Mouse (Mus musculus) E14TG2a.4 (cell line): ENCODE measurements around the gene Ccpg1os.

Source experiments
- H3K27me3 ChIP-seq: 2 replicates; pipeline ENCODE4 v1.6.1; 2014; ENCODE audit warnings: low read length, control low read depth; ENCODE audit not compliant: insufficient read depth
- H3K36me3 ChIP-seq: 2 replicates; pipeline ENCODE4 v1.6.1; 2014; ENCODE audit warnings: low read length, control low read depth; ENCODE audit not compliant: insufficient read depth
- H3K4me1 ChIP-seq: replicated peaks from 2 replicates; pipeline ENCODE4 v1.6.1; 2014; ENCODE audit warnings: low read depth, low read length, control low read depth
- H3K4me3 ChIP-seq: replicated peaks from 2 replicates; pipeline ENCODE4 v1.5.1; 2014; ENCODE audit warnings: mild to moderate bottlenecking, low read length
- H3K9me3 ChIP-seq: 2 replicates; pipeline ENCODE4 v1.6.1; 2014; ENCODE audit warnings: low read length, control low read depth
- CTCF ChIP-seq: conservative IDR thresholded peaks from 2 replicates; pipeline ENCODE4 v1.5.1; 2014; ENCODE audit warnings: low read length
- NANOG ChIP-seq: IDR thresholded peaks from 2 replicates; pipeline ENCODE4 v1.6.1; 2014; ENCODE audit warnings: borderline replicate concordance, low read length, mixed read lengths
- POU5F1 ChIP-seq: IDR thresholded peaks from 2 replicates; pipeline ENCODE4 v1.6.1; 2014; ENCODE audit warnings: low read length, borderline replicate concordance

The Ccpg1os gene

DNA sequence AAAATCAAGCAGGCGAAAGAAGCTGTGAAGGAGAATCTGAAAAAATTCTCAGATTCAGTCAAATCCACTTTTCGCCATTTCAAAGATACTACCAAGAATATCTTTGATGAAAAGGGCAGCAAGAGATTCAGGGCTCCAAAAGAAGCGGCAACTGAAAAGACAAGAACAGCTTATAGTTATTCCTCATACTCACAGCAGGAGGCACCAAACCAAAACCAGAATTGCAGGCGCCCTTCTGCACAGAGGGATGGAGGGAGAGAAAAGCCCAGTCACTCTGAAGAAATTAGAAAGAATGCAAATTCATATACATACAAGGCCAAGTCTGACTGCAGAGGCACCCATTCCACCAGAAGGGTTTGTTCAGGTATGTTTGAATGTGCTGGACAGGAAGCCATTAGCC lies 27.4 kb upstream of the Ccpg1os start:
- H3K9me3 ChIP-seq: no peaks in the 10 kb centered on the region
- no peaks in the 10 kb centered on the region for H3K27me3 ChIP-seq
- H3K4me1 ChIP-seq: no peaks in the 10 kb centered on the region
- H3K4me3 ChIP-seq: no peak overlapping the region
- TF ChIP-seq NANOG (no peak), POU5F1 (no peak), CTCF (no peak)
- H3K36me3 ChIP-seq: peaks cover 95% of the 10 kb centered on the region

DNA sequence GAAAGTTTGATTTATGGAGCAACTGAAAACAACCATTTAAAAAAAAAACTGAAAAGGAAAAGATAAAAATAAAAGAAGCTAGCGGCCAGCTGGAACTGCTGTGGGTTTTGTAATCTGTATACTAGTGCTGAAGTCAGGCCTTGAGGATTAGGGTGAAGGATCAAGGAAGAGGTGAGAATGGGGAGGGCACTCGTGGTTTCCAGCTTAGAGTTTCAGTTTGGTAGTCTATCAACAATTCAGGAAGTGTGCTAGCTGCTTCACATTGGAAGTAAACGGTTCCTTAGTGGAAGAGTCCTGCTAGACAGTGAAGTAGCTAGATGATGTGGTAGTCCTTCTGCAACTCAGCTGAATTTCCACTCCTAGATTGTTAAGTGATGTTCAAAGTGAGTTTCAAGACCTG lies 23.2 kb upstream of the Ccpg1os start:
- no peaks in the 10 kb centered on the region for H3K27me3 ChIP-seq
- no peaks in the 10 kb centered on the region for H3K9me3 ChIP-seq
- peaks cover 14% of the 10 kb centered on the region for H3K4me1 ChIP-seq
- H3K36me3 ChIP-seq: peaks cover 92% of the 10 kb centered on the region
- H3K4me3 ChIP-seq: no peak overlapping the region
- no peak for TF ChIP-seq NANOG

DNA sequence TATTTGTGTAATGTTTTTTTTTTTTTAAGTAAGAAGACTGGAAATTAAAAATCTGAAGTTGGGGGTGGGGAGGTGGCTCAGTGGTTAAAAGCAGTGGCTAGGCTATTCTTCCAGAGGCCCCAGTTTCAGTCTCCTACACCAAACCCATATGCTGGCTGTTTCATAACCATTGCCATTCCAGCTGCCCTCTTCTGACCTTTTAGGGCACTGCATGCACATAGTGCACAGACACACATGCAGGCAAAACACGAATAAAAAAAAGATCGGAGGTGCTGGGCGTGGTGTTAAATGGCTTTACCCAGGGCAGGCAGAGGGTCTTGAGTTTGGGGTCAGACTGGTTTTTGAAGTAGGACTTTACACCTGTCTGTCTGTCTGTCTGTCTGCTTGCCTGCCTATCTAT lies 21.0 kb upstream of the Ccpg1os start:
- Histone ChIP-seq H3K36me3 (peaks cover 88% of the 10 kb centered on the region), H3K4me3 (no peak overlapping the region), H3K27me3 (no peaks in the 10 kb centered on the region), H3K4me1 (peaks cover 14% of the 10 kb centered on the region), H3K9me3 (no peaks in the 10 kb centered on the region)
- TF ChIP-seq POU5F1 (no peak), CTCF (peak; percentile 42)

DNA sequence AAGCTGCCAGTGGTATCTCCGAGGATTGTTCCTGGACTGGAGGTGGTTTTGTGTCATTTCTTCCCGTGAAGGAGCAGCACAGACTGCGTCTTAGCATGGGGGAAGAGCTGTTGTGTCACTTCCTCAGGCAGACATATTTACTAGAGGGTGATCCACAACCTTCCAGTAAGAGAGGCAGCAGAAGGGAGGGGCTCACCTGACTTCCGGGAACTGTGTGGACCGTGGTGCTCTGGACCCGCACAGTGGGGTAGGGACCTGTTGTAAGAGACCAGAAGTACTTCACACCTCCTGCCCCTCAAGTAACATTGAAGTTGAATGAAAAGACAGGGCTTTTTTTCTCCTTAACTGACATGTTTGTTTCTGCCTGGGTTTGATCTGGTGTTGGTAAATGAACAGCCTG lies 19.9 kb upstream of the Ccpg1os start:
- Histone ChIP-seq H3K4me3 (no peak overlapping the region), H3K4me1 (peaks cover 14% of the 10 kb centered on the region), H3K27me3 (no peaks in the 10 kb centered on the region), H3K36me3 (peaks cover 87% of the 10 kb centered on the region), H3K9me3 (no peaks in the 10 kb centered on the region)
- TF ChIP-seq CTCF: no peak
- no peak for TF ChIP-seq POU5F1
- no peak for TF ChIP-seq NANOG

DNA sequence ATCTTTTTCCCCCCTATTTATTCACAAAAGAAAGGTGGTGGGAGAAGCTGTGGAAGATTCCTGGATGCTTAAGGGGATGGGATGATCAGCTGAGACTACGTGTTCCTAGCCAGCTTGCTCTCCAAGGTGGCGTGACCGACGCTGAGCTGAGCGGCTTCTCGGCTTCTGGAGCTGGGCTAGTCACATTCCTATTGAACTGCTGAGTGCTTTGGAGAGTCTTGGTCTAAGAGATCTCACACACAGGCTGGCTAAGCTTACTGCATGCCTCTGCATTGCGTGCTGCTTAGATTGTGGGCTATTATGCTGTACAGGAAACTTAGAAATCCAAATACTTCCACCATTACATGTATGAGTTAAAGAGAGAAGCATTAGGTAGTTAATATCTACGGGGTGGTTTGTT lies 18.9 kb upstream of the Ccpg1os start:
- Histone ChIP-seq H3K4me3 (no peak overlapping the region), H3K4me1 (peaks cover 14% of the 10 kb centered on the region), H3K36me3 (peaks cover 81% of the 10 kb centered on the region), H3K9me3 (no peaks in the 10 kb centered on the region), H3K27me3 (no peaks in the 10 kb centered on the region)
- TF ChIP-seq CTCF (no peak), POU5F1 (no peak), NANOG (no peak)

DNA sequence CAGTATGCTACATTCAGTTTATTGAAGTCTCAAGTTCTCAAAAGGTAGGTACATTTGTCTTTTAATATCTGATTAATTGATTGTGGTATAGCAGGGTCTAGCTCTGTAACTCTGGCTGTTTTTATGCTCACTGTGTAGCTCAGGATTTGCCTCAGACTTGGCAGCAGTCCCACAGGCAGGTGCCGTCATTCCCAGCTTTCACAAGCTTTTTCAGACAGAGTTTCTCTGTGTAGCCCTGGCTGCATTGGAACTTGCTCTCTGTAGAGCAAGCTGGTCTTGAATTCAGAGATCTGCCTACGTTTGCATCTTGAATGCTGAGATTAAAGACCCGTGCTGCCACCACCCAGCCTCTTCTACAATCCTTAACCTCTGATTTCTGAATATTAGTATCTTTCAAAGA lies 17.0 kb upstream of the Ccpg1os start:
- H3K27me3 ChIP-seq: no peaks in the 10 kb centered on the region
- H3K36me3 ChIP-seq: peaks cover 79% of the 10 kb centered on the region
- H3K9me3 ChIP-seq: no peaks in the 10 kb centered on the region
- H3K4me1 ChIP-seq: peaks cover 24% of the 10 kb centered on the region
- no peak overlapping the region for H3K4me3 ChIP-seq
- no peak for TF ChIP-seq CTCF
- no peak for TF ChIP-seq NANOG
- no peak for TF ChIP-seq POU5F1

DNA sequence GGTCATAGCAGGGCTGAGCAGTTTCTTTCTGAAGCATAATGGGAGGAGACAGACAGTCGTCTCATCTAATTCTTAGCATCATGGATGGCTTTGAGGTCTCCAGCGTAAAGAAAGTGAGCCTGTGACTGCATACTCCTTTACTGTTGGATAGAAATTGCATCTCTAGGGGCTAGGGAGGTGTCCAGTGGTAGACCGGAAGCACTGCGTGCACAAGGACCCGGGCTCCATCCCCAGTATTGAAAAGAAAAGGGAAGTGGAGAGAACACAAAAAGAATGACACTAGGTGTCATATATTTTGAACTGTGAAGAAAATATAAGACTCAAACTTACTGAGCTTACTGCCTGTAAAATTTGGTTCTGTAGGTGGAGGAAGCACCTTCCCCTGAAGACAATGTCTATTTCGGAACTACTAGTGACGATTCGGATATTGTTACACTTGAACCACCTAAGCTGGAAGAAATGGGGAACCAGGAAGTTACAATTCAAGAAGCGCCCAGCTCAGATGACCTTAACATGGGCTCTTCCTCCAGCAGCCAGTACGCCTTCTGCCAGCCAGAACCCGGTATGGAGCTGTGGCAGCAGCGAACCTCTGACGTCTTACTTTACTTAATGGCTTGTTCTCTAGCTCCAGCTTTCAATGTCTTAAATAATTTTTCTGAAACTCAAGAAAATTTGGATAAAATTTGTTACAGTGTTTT lies 16.3 kb upstream of the Ccpg1os start:
- Histone ChIP-seq H3K36me3 (peaks cover 72% of the 10 kb centered on the region), H3K9me3 (no peaks in the 10 kb centered on the region), H3K4me3 (no peak overlapping the region), H3K4me1 (peaks cover 30% of the 10 kb centered on the region), H3K27me3 (no peaks in the 10 kb centered on the region)
- TF ChIP-seq NANOG: no peak
- TF ChIP-seq CTCF: no peak
- no peak for TF ChIP-seq POU5F1

DNA sequence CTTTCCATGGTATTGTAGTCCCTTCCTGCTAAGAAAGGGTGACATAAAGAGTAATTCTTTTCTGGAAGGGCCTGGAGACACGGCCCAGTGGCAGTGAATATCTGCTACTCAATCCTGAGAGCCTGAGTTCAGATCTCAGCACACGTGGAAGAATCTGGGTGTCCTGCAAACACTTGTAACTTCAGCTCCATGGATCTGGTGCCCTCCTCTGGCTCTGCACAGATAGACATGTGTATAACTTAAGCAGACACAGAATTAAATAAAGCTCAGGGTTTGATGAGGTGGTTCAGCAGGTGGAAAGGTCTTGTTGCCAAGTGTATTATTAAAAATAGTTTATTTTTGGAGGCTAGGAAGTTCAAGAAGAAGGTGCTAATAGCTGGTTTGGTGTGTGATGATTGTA lies 15.3 kb upstream of the Ccpg1os start:
- TF ChIP-seq POU5F1 (no peak), NANOG (no peak), CTCF (no peak)
- peaks cover 35% of the 10 kb centered on the region for H3K4me1 ChIP-seq
- H3K4me3 ChIP-seq: no peak overlapping the region
- H3K36me3 ChIP-seq: peaks cover 62% of the 10 kb centered on the region
- H3K9me3 ChIP-seq: no peaks in the 10 kb centered on the region
- H3K27me3 ChIP-seq: no peaks in the 10 kb centered on the region

DNA sequence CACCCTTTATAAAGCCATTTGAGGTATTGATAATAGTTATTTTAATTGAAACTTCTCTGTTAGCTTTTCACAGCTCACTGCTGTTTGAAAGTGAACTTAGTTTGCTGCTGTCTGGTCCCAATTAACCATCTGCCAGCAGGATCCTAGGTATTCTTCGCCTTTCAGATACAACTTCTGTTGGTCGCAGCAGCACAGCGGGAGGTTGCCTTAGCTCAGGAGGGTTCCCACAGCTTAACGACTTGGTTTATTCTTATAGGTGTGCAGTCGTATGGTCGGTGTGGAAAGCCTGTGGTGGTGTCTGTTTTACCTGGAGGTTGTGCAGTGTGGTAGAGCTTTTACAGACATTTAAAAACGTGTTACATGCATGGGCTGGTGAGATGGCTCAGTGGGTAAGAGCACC lies 11.6 kb upstream of the Ccpg1os start:
- H3K4me3 ChIP-seq: no peak overlapping the region
- no peaks in the 10 kb centered on the region for H3K9me3 ChIP-seq
- peaks cover 34% of the 10 kb centered on the region for H3K36me3 ChIP-seq
- TF ChIP-seq NANOG: no peak
- TF ChIP-seq CTCF: no peak
- TF ChIP-seq POU5F1: no peak
- H3K27me3 ChIP-seq: no peaks in the 10 kb centered on the region
- peaks cover 60% of the 10 kb centered on the region for H3K4me1 ChIP-seq
